Mouse (Mus musculus) hindlimb bud, embryonic 11.5 days (tissue): ENCODE data around the gene Bend5.
A peak's percentile ranks its signal among the peaks of the same experiment; 100 is the strongest.

Experiments
- DNase-seq: peaks from one replicate; pipeline ENCODE4 v3.0.0-alpha.2; 2012; ENCODE audit warnings: low read depth, low spot score; ENCODE audit errors: extremely low spot score

The Bend5 gene

GRCm38 (mm10) chr4:111483499-111483898, 68.7 kb downstream of the Bend5 start:
- DNase-seq: no peak

DNA sequence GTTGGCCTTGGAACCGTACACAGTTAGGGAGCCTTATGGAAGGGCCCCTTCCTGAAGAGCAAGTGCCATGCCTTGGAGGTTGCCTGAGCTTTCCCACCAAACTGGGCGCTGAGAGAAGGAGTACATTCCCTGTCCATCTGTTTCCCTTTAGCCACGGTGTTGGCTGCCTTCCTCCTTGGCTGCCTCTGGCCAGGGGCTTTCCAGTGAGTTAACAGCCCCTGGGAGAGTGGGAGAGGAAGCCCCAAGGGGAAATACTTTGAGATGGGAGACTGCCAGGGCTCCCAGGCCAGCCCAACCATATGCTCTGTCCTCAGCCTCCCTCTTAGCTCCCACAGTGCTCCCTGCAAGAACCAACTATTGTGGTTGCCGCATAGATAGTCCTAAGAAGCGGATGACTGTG, 70.4 kb downstream of the Bend5 start:
- no peak for DNase-seq

DNA sequence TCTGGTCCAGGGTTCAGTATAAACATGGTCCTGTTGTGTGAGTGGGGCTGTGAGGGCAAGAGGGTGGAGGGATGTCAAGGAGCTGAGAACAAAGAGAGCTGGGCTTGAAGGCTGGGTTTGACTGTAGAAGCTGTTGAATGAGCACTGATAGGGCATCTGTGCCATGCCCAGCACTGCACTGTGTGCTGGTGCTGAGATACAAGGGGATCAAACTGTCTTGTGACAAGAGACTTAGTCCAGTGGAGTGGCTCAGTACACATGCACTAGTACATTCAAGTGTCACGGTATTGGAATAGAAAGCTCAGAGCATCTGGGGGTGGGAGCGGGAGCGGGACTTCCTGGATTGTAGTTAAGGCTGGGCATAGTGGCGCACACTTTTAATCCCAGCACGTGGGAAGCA, 71.4 kb downstream of the Bend5 start:
- DNase-seq: no peak

DNA sequence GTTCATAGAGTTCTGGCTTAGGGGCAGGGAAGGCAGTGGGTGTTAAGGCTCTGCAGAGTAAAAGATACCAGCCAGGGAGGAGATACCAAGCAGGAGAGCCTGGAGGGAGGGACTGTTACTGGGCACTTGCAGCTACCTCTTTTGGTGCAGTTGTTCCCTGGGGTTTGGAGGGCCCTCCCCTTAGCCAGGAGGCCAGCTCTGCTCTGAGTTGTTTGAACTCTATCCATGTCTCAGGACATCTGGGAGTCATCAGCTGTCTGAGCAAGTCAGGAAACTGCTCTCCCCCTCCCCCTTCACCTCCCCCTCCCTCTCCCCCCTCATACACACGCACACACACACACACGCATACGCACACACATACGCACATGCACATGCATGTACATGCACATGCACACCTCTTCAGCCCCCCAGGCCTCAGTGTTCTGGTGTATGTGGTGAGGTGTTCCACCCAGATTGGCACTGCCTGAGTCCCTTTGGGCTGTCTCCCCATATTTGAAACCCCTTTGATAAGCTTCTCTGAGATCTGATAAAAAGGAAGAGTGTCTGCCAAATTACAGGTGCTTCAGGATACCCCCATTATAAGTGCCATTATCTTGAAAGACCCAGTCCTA, 72.5 kb downstream of the Bend5 start:
- no peak for DNase-seq

DNA sequence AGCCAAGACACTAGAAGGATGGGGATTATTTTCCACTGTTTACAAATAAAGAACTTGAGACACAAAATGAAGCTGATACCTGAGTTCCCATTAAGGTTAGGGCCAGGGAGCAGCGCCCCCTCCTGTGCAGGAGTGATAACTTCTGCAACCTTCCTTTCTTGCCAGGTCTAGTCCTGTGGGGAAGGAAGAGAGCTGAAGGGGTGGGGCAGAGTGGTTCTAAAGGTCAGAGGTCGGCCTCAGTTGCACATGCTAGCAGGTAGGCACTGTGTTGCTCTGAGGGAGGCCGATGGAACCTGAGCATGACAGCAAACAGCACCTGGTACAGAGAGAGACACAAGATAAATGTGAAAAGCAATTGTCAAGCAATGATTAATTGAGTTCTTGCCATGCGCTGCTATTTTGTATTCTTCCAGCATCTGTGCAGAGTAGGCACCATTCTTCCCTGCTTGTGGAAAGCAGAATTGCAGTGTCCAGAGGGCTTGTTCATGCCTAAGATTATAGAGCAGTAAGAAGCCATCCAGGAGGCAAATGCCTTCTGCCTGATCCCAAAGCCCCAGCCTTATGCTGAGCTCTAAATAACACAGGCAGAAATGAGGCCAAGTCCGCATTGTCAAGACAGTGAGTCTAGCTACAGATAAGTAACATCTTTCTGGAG, 79.1 kb downstream of the Bend5 start:
- no peak for DNase-seq

- peak; percentile 37 for DNase-seq
Measured at GRCm38 (mm10) chr4:111495949-111496348, 81.1 kb downstream of the Bend5 start.

DNA sequence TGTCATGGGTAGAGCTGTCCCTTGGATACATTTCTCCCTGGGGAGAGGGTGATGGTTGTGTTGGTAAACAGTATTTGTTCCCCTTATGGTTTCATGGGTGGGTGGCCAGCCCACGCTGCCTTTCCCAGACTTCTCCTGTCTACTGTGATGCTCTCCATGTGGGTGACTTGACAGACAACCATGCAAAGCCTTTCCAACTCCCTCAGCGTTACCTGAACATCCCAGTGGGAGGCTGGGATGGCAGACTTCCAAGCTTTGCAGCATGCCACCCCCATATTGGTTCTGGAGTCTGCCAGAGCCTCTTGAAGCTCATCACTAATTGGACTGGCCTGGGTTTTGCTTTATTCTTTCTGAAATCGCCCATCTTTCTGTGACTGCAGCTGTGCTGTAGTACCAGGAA, 83.9 kb downstream of the Bend5 start:
- no peak for DNase-seq

DNA sequence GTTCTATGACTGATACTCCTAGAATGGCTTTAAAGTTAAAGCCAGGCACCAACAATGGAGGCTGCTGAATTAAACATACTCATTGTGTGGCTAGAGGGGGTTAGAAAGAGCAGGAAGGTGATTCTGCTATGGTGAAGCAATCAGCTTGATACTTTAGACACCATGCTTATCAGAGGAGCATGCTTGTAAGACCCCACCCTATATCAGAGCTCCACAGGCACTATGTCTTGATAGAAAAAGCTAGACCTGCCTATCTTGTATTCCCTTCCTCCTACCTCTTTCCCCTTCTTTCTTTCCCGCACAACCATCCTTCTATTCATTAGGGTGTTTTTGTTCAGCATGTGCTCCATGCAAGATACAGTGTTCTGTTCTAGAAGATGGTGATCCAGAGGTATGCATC, 86.6 kb downstream of the Bend5 start:
- DNase-seq: no peak

DNA sequence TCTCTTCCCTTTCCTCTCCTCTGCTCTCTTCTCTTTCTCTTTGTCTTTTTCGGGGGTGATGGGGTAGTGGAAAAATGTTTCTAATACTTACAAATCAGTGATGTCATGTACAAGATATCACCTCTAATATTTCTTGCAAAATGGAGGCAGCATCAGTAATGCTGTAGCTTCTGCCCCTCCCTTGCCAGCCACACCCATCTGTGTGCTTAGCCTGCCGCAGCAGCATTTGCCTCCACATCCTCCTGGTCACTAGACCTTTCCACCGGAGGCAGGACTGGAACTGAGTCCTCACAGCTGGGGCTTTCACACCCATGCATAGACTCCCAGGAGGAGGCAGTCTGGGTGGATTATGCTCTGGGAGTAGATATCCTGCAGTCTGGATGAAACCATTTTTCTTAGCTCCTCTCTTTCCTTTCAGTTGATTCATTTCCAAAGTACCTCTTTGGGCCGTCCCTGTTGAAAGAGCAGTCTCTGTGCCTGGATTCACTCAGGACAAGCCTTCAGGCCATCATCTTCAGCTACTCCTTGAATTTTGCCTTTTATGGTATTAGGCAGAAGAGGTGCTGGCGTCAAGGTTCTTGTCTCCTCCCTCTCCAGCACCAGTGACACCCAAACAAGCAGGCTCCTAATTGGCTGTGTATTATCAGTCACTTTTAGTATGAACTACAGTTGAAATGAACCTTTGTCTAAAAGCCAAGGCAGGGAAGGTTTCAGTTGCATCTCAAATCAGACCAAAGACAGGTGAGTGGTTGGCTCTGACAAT, 88.3 kb downstream of the Bend5 start:
- no peak for DNase-seq

DNA sequence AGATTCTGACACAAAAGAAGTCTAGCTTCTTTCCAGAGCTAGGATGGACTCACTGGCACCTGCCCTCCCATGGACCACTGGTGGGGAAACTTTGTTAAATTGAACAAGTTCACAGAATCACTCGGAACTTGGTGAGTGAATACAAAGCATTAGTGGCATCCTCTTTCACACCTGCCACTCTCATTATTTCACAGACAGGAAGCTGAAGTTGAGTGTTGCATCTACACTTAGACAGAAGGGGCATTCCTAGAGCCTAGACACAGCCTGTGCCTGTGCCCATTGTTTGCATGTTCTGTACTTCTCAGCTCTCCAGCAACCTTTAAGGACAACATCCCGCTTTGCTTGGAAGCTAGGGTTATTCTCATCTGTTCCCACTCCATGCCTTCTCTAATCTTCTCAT, 90.1 kb downstream of the Bend5 start:
- DNase-seq: no peak
